Mouse (Mus musculus): ENCODE measurements at regions not wholly inside any gene's neighbourhood (a gene's known extent, or its start where the extent isn't known, plus 50 kb on each side); places are given as distances from the start of the nearest gene placed in this dataset.
A peak's percentile ranks its signal among the peaks of the same experiment; 100 is the strongest.

DNA sequence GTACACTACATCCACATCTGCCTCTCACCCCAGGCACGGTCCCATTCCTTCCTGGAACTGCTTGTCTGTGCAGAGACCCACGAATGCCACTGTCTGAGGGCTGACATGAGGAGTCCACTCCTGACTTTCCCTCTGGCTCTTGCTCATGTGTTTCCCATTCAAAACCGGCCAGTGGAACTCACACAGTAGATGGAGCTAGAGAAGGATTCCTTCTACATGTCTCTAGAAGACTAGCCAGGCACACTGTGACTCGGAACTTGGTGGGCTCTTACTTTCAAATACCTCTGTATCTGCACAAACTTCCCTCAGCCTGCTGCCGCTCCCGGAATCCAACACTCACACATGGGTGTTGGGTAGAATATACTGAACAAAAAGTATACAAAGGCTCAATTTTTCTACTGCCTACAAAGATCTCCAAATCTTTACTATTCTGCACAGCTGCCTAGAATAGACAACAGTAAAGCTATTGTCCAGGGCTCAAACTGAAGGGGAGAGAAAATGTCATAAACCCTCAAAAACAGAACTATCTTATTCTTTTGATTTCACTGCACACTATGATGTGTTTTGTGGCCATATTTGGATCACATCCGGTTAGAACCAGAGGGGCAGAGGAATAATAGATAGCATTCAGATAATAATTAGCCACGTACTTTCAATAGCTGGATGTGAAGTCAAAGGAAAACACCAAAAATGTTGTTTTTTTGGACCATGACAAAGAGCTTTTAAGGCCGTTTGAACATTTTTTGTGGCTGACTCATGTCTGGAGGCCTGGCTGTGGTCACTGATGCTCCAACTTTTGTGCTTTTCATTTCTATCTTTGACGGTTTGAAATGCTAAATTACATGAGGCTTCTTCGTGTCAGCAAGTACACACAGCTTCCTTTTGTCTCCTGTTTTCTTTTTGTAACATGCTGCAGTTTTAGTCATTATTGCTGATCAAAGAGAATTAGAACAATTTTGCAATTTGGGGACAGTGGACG, 164.3 kb upstream of the Foxd3 start:
- no peak for DNase-seq (ENCODE audit: extremely low spot score in 1 of 2, low spot score in 1 of 2)

GRCm38 (mm10) chr4:99503221-99503744, 152.8 kb upstream of the Foxd3 start:
- no peak for DNase-seq (ENCODE audit: extremely low spot score in 1 of 2, low spot score in 1 of 2)

DNA sequence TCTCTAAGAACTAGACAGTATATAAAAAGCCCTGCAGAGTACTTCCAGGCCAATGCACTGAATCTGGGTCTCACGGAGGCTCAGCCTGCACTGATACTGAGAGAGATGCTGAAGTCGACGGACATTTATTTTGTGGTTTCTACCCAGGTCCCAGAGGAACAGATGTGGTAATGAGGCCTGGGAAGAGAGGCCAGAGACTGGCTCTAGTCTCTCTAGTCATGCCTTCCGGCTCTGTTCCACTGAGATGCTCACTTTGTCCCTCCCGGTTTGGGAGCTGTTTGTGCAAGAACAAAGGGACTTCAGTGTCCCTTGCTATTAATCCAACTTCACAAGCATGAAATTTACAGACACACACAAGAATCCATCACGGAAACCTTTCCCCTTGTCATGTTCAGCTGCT, 144.1 kb upstream of the Foxd3 start:
- DNase-seq (ENCODE audit: extremely low spot score in 1 of 2, low spot score in 1 of 2) = no peak

GRCm38 (mm10) chr4:99516883-99517282, 139.2 kb upstream of the Foxd3 start:
- no peak for DNase-seq (ENCODE audit: extremely low spot score in 1 of 2, low spot score in 1 of 2)

- no peak for DNase-seq (ENCODE audit: extremely low spot score in 1 of 2, low spot score in 1 of 2)
These were observed 128.7 kb upstream of the Foxd3 start for GRCm38 (mm10) chr4:99527441-99527840.

- DNase-seq (ENCODE audit: extremely low spot score in 1 of 2, low spot score in 1 of 2) = no peak
These were observed 112.1 kb upstream of the Foxd3 start for GRCm38 (mm10) chr4:99544014-99544413.

DNA sequence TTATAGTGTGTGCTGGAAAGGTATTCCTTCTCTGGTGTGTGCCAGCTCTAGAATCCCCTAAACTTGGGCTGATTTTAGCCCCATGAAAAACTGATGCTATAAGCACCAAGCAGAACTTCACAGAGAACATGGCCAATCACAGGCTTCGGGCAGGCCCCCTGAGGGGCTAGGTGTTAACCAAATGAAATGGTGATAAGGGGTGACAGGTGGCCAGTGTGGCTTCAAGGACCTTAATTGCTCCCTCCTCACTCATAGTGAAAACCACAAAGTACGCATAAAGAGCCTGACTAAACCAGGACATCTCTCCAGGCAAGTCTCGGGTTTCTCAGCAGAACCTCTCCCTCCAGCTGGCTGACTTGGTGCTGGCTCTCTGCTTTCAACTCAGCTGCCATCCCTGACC, 110.4 kb upstream of the Foxd3 start:
- no peak for DNase-seq (ENCODE audit: extremely low spot score in 1 of 2, low spot score in 1 of 2)

DNA sequence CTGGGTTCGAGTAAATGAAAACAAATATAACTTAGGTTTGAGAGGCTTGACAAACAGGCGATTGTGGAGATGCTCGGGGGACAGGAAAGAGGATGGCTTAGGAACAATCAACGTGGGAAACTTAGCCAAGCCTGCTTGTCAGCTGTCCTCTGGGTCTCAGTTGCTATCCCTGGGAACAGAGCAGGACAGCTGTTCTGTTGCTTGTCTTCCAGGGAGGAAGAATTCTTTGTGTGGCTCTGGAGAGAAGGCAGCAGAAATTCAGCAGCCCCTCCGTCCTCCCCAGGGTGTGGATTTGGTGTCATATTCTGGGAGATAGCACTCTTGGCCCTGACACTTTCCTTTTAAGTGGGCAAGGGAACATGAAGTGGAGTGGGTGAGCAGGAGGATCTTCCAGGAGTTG, 98.1 kb upstream of the Foxd3 start:
- DNase-seq (ENCODE audit: extremely low spot score in 1 of 2, low spot score in 1 of 2) = no peak

DNA sequence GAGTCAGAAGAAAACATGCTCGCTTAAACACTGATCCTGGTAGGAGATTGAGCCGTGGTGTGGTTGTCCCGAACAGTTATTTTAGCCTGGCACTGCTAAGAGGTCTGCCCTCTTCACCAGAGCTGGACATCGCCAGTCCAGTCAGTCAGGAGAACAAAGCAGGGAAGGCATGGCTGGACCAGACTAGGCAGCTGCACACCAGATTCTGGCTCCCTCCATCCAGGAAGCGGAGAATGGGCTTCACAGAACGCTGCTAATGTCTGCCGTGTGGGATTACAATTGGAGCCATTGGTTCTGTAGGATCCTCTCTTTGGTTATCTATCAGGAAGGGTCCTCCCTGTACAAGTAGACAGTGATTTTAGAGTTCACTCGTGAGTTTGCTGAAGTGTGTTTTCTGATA, 95.5 kb upstream of the Foxd3 start:
- DNase-seq (ENCODE audit: extremely low spot score in 1 of 2, low spot score in 1 of 2) = no peak

GRCm38 (mm10) chr4:99561506-99561937, 94.6 kb upstream of the Foxd3 start:
- DNase-seq (ENCODE audit: extremely low spot score in 1 of 2, low spot score in 1 of 2) = peak in 1 of 2 experiments; percentile 40

DNA sequence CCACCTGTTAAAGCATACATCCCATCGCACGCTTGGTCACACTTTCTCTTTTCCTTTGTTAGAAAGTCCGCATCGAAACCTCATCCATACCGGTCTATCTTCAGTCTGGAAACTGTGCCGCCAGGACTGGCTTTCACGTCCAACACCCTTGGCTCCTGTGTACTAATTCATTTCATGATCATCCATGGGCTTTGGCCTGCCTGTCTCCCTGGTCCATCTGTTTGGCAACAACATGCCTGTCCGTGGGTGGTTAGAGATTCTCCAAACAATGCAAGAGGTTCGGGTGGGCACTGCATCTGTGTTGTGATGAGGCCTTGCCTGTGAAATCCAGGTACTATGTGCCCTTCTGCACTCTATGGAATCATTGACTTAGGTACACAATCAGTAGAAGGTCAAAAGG, 90.7 kb upstream of the Foxd3 start:
- DNase-seq (ENCODE audit: extremely low spot score in 1 of 2, low spot score in 1 of 2) = no peak

DNA sequence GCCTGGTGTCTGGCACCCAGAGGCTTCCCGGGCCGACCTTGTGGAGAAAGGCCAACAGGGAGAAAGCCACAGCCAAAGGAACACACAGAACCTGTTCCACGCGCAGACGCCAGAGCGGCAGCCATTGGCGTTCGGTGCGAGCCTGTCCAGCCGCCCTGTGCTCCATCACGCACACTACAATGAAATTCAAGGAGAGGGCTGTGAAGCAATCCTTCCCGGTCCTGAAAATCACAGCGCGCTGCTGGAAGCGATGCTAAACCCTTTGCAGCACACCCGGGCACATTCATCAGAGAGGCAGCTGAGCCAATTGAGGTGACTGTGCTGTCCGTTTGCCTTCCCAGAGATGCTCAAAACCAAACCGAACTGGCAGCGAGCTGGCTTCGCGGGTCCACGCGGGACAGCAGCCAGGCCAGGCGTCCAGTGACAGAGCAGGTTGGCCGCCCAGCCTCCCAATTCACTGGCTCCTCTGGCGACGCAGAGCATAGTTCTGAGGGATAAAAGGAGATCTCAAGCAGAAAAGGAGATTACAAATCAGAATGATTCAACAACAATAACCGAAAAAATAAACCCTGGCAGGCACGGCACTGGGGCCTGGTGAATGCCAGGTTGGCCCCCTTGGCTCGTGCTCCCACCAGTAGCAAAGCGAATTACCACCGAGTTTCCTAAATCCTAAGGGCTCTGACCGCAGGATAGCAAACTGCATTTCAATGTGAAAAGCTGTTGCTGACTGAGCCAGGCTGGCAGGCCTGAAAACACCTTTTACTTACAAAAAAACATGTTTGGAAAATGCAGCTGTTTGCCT, 83.1 kb upstream of the Foxd3 start:
- peak; percentile 15 to 17 for DNase-seq (ENCODE audit: extremely low spot score in 1 of 2, low spot score in 1 of 2)

DNA sequence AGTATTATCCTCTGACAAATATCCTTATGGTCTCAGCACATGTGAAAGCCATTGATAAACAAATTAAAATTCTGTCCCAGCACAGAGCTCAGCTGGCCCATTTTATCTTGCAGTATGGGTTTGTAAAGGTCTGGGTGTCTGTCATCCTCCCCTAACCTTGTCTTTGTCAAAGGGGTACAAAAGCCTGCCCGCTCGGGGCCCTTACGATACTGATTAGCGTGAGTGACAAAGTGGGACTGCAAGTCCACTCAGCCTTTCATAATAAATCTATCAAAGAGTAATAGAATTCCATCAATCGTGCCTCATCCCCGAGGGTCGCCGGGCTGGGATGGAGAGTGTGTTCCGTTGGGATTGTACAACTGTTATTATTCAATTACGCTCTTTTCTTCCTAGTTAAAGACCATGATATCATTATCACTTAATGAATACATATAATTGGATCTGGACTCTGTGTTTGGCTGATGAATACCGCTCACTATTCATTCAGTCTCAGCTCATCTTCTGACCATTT, 82.0 kb upstream of the Foxd3 start:
- no peak for DNase-seq (ENCODE audit: extremely low spot score in 1 of 2, low spot score in 1 of 2)

GRCm38 (mm10) chr4:99574984-99575383, 81.1 kb upstream of the Foxd3 start:
- no peak for DNase-seq (ENCODE audit: extremely low spot score in 1 of 2, low spot score in 1 of 2)

DNA sequence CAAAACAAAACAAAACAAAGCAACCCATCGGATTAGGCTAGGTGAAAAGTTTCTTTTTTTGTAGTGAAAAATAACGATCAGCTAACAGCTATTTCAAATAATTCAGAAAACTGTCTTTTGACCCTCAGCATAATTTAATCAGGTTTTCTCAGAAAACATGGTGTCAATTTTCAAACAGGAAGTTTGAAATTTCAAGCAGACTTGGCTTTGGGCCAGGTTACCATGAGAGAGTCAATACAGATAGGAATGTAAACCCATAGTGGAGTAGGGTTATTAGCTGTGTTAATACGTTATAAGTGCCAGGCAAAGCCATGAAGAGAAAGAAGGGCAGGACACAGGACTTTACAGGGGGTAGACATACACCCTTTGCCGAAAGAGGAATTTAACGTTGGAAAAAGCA, 58.3 kb upstream of the Foxd3 start:
- DNase-seq (ENCODE audit: extremely low spot score in 1 of 2, low spot score in 1 of 2) = no peak

- no peak for DNase-seq (ENCODE audit: extremely low spot score in 1 of 2, low spot score in 1 of 2)
These were observed 55.4 kb upstream of the Foxd3 start for GRCm38 (mm10) chr4:99600741-99601140.

DNA sequence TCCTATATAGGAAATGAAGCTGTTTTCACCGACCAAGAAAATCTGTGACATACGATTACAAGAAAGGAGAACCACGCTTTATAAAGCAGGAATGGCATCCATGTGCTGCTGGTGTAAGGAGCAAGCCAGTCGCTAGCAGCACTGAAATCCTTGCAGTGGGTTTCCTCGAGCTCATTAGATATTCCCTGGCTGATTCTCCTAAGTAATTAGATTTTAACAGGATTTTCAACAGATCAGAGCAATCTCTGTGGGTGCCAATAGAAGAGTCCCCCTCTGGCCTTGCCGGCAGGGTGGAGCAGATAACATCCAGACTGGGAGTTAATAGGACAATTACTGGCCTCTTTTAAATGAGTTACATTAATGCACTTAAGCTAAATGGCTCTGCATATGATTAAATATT, 54.6 kb upstream of the Foxd3 start:
- DNase-seq (ENCODE audit: extremely low spot score in 1 of 2, low spot score in 1 of 2) = no peak
